Mouse (Mus musculus): ENCODE data around the gene Slc24a3. TPM values are rescaled to one million over a fixed set of nuclear protein-coding genes. Genes with fewer than 3 reads are reported as not detected.

The Slc24a3 gene
- polyA plus RNA-seq, 1 experiment from 2014 or later, result 1.1 TPM

GRCm38 (mm10) chr2:145331525-145331924 lies 164.0 kb downstream of the Slc24a3 start:
- WGBS, result 83% methylated on average over 1 of the region's 1 CpGs
- Histone ChIP-seq H3K27me3 (ENCODE audit: control insufficient read depth, insufficient read depth, low read length) (no peaks in the 10 kb centered on the region), H3K4me2 (ENCODE audit: low read depth, low read length, severe bottlenecking) (no peak overlapping the region), H3K4me3 (ENCODE audit: low read depth, low read length) (no peak overlapping the region), H3K9ac (ENCODE audit: low read length) (no peak overlapping the region), H3K9me3 (ENCODE audit: control insufficient read depth, low read length) (no peaks in the 10 kb centered on the region), H3K36me3 (ENCODE audit: control insufficient read depth, insufficient read depth, low read length) (no peaks in the 10 kb centered on the region), H3K27ac (ENCODE audit: low read depth, low read length) (no peak overlapping the region), H3K4me1 (replicated peaks; ENCODE audit: control insufficient read depth, insufficient read depth, low read length) (no peaks in the 10 kb centered on the region)
- DNase-seq (ENCODE audit: low spot score), result no peak
- no peak for ATAC-seq (replicated peaks; ENCODE audit: low FRiP score)

GRCm38 (mm10) chr2:145333466-145333865 lies 165.9 kb downstream of the Slc24a3 start:
- Histone ChIP-seq H3K27me3 (ENCODE audit: control insufficient read depth, insufficient read depth, low read length) (no peaks in the 10 kb centered on the region), H3K4me3 (ENCODE audit: low read depth, low read length) (no peak overlapping the region), H3K4me2 (ENCODE audit: low read depth, low read length, severe bottlenecking) (no peak overlapping the region), H3K9me3 (ENCODE audit: control insufficient read depth, low read length) (no peaks in the 10 kb centered on the region), H3K9ac (ENCODE audit: low read length) (no peak overlapping the region), H3K36me3 (ENCODE audit: control insufficient read depth, insufficient read depth, low read length) (no peaks in the 10 kb centered on the region), H3K4me1 (replicated peaks; ENCODE audit: control insufficient read depth, insufficient read depth, low read length) (no peaks in the 10 kb centered on the region), H3K27ac (ENCODE audit: low read depth, low read length) (no peak overlapping the region)
- ATAC-seq (replicated peaks; ENCODE audit: low FRiP score) (no peak), DNase-seq (ENCODE audit: low spot score) (no peak)

GRCm38 (mm10) chr2:145336406-145336805 lies 168.9 kb downstream of the Slc24a3 start:
- Histone ChIP-seq H3K36me3 (ENCODE audit: control insufficient read depth, insufficient read depth, low read length) (no peaks in the 10 kb centered on the region), H3K9me3 (ENCODE audit: control insufficient read depth, low read length) (no peaks in the 10 kb centered on the region), H3K27me3 (ENCODE audit: control insufficient read depth, insufficient read depth, low read length) (no peaks in the 10 kb centered on the region), H3K4me3 (ENCODE audit: low read depth, low read length) (no peak overlapping the region), H3K4me1 (replicated peaks; ENCODE audit: control insufficient read depth, insufficient read depth, low read length) (no peaks in the 10 kb centered on the region), H3K27ac (ENCODE audit: low read depth, low read length) (no peak overlapping the region), H3K4me2 (ENCODE audit: low read depth, low read length, severe bottlenecking) (no peak overlapping the region), H3K9ac (ENCODE audit: low read length) (no peak overlapping the region)
- ATAC-seq (replicated peaks; ENCODE audit: low FRiP score), result no peak
- no peak for DNase-seq (ENCODE audit: low spot score)

- Histone ChIP-seq H3K9ac (ENCODE audit: low read length) (no peak overlapping the region), H3K4me1 (replicated peaks; ENCODE audit: control insufficient read depth, insufficient read depth, low read length) (no peaks in the 10 kb centered on the region), H3K9me3 (ENCODE audit: control insufficient read depth, low read length) (no peaks in the 10 kb centered on the region), H3K4me3 (ENCODE audit: low read depth, low read length) (no peak overlapping the region), H3K4me2 (ENCODE audit: low read depth, low read length, severe bottlenecking) (no peak overlapping the region), H3K36me3 (ENCODE audit: control insufficient read depth, insufficient read depth, low read length) (no peaks in the 10 kb centered on the region), H3K27me3 (ENCODE audit: control insufficient read depth, insufficient read depth, low read length) (no peaks in the 10 kb centered on the region), H3K27ac (ENCODE audit: low read depth, low read length) (no peak overlapping the region)
- DNase-seq (ENCODE audit: low spot score), result no peak
- no peak for ATAC-seq (replicated peaks; ENCODE audit: low FRiP score)
- 78% methylated on average over 2 of the region's 2 CpGs for WGBS
These were observed 173.3 kb downstream of the Slc24a3 start for GRCm38 (mm10) chr2:145340816-145341215.

GRCm38 (mm10) chr2:145342956-145343355 lies 175.4 kb downstream of the Slc24a3 start:
- Histone ChIP-seq H3K9ac (ENCODE audit: low read length) (no peak overlapping the region), H3K4me3 (ENCODE audit: low read depth, low read length) (no peak overlapping the region), H3K27me3 (ENCODE audit: control insufficient read depth, insufficient read depth, low read length) (no peaks in the 10 kb centered on the region), H3K36me3 (ENCODE audit: control insufficient read depth, insufficient read depth, low read length) (no peaks in the 10 kb centered on the region), H3K4me1 (replicated peaks; ENCODE audit: control insufficient read depth, insufficient read depth, low read length) (no peaks in the 10 kb centered on the region), H3K27ac (ENCODE audit: low read depth, low read length) (no peak overlapping the region), H3K4me2 (ENCODE audit: low read depth, low read length, severe bottlenecking) (no peak overlapping the region), H3K9me3 (ENCODE audit: control insufficient read depth, low read length) (no peaks in the 10 kb centered on the region)
- WGBS, result 85% methylated on average over 4 of the region's 4 CpGs
- no peak for DNase-seq (ENCODE audit: low spot score)
- no peak for ATAC-seq (replicated peaks; ENCODE audit: low FRiP score)

GRCm38 (mm10) chr2:145344521-145344920 lies 177.0 kb downstream of the Slc24a3 start:
- Histone ChIP-seq H3K27me3 (ENCODE audit: control insufficient read depth, insufficient read depth, low read length) (no peaks in the 10 kb centered on the region), H3K4me3 (ENCODE audit: low read depth, low read length) (no peak overlapping the region), H3K27ac (ENCODE audit: low read depth, low read length) (no peak overlapping the region), H3K36me3 (ENCODE audit: control insufficient read depth, insufficient read depth, low read length) (no peaks in the 10 kb centered on the region), H3K9ac (ENCODE audit: low read length) (no peak overlapping the region), H3K4me2 (ENCODE audit: low read depth, low read length, severe bottlenecking) (no peak overlapping the region), H3K9me3 (ENCODE audit: control insufficient read depth, low read length) (no peaks in the 10 kb centered on the region), H3K4me1 (replicated peaks; ENCODE audit: control insufficient read depth, insufficient read depth, low read length) (no peaks in the 10 kb centered on the region)
- no peak for DNase-seq (ENCODE audit: low spot score)
- WGBS, result 95% methylated on average over 1 of the region's 1 CpGs
- no peak for ATAC-seq (replicated peaks; ENCODE audit: low FRiP score)

GRCm38 (mm10) chr2:145353801-145354200 lies 186.2 kb downstream of the Slc24a3 start:
- Histone ChIP-seq H3K4me3 (ENCODE audit: low read depth, low read length) (no peak overlapping the region), H3K4me1 (replicated peaks; ENCODE audit: control insufficient read depth, insufficient read depth, low read length) (no peaks in the 10 kb centered on the region), H3K4me2 (ENCODE audit: low read depth, low read length, severe bottlenecking) (no peak overlapping the region), H3K9ac (ENCODE audit: low read length) (no peak overlapping the region), H3K27me3 (ENCODE audit: control insufficient read depth, insufficient read depth, low read length) (no peaks in the 10 kb centered on the region), H3K27ac (ENCODE audit: low read depth, low read length) (no peak overlapping the region), H3K9me3 (ENCODE audit: control insufficient read depth, low read length) (no peaks in the 10 kb centered on the region), H3K36me3 (ENCODE audit: control insufficient read depth, insufficient read depth, low read length) (no peaks in the 10 kb centered on the region)
- no peak for DNase-seq (ENCODE audit: low spot score)
- WGBS, result 88% methylated on average over 1 of the region's 1 CpGs
- no peak for ATAC-seq (replicated peaks; ENCODE audit: low FRiP score)

- H3K9me3 ChIP-seq (ENCODE audit: control insufficient read depth, low read length), result no peaks in the 10 kb centered on the region
- no peak overlapping the region for H3K4me3 ChIP-seq (ENCODE audit: low read depth, low read length)
- H3K4me2 ChIP-seq (ENCODE audit: low read depth, low read length, severe bottlenecking), result no peak overlapping the region
- 82% methylated on average over 6 of the region's 6 CpGs for WGBS
- H3K4me1 ChIP-seq (replicated peaks; ENCODE audit: control insufficient read depth, insufficient read depth, low read length), result no peaks in the 10 kb centered on the region
- no peak for DNase-seq (ENCODE audit: low spot score)
- no peak overlapping the region for H3K27ac ChIP-seq (ENCODE audit: low read depth, low read length)
- no peak for ATAC-seq (replicated peaks; ENCODE audit: low FRiP score)
- no peaks in the 10 kb centered on the region for H3K36me3 ChIP-seq (ENCODE audit: control insufficient read depth, insufficient read depth, low read length)
- no peak overlapping the region for H3K9ac ChIP-seq (ENCODE audit: low read length)
- no peaks in the 10 kb centered on the region for H3K27me3 ChIP-seq (ENCODE audit: control insufficient read depth, insufficient read depth, low read length)
These were observed 190.8 kb downstream of the Slc24a3 start for GRCm38 (mm10) chr2:145358236-145358942.

GRCm38 (mm10) chr2:145363604-145364003 lies 196.1 kb downstream of the Slc24a3 start:
- no peaks in the 10 kb centered on the region for H3K36me3 ChIP-seq (ENCODE audit: control insufficient read depth, insufficient read depth, low read length)
- H3K27me3 ChIP-seq (ENCODE audit: control insufficient read depth, insufficient read depth, low read length), result no peaks in the 10 kb centered on the region
- H3K9me3 ChIP-seq (ENCODE audit: control insufficient read depth, low read length), result no peaks in the 10 kb centered on the region
- DNase-seq (ENCODE audit: low spot score) (no peak), ATAC-seq (replicated peaks; ENCODE audit: low FRiP score) (no peak)
- no peak overlapping the region for H3K27ac ChIP-seq (ENCODE audit: low read depth, low read length)
- no peak overlapping the region for H3K4me2 ChIP-seq (ENCODE audit: low read depth, low read length, severe bottlenecking)
- H3K9ac ChIP-seq (ENCODE audit: low read length), result no peak overlapping the region
- H3K4me3 ChIP-seq (ENCODE audit: low read depth, low read length), result no peak overlapping the region
- WGBS, result 91% methylated on average over 2 of the region's 2 CpGs
- no peaks in the 10 kb centered on the region for H3K4me1 ChIP-seq (replicated peaks; ENCODE audit: control insufficient read depth, insufficient read depth, low read length)
